Mouse (Mus musculus): ENCODE measurements around the gene Trnp1.

GRCm38 (mm10) chr4:133460796-133461325 is 37.5 kb downstream of the Trnp1 start:
- TF ChIP-seq TAL1 (IDR thresholded peaks at IDR 0.05; ENCODE audit: low read length) (no peak), GATA1 (IDR thresholded peaks at IDR 0.05; ENCODE audit: low read length) (no peak)
